Mouse (Mus musculus) lung, embryonic 14.5 days (tissue): Measurements from ENCODE around the gene Bcl2l12. TPM values are rescaled to one million over a fixed set of nuclear protein-coding genes. Genes with fewer than 3 reads are reported as not detected.

Source experiments
- ATAC-seq: fragments of 200-750 bp; cut with Nextera tagmentation; 2 replicates; pipeline ENCODE4 v1.8.0; 2017; ENCODE audit warnings: mild to moderate bottlenecking, moderate TSS enrichment, moderate library complexity; ENCODE audit not compliant: insufficient read depth
- DNase-seq: peaks from one replicate; pipeline ENCODE4 v3.0.0-alpha.2; 2015
- H3K27ac ChIP-seq: fragments of 300-500 bp; sonication (generic); 2 replicates; pipeline ENCODE4 v1.5.1; 2014; ENCODE audit warnings: low read depth, mild to moderate bottlenecking, moderate library complexity
- H3K27me3 ChIP-seq: fragments of 300-500 bp; sonication (generic); 2 replicates; pipeline ENCODE4 v1.6.1; 2014; ENCODE audit warnings: low read length, control low read depth; ENCODE audit not compliant: insufficient read depth
- H3K36me3 ChIP-seq: fragments of 300-500 bp; sonication (generic); 2 replicates; pipeline ENCODE4 v1.6.1; 2014; ENCODE audit warnings: control low read depth; ENCODE audit not compliant: insufficient read depth
- H3K4me1 ChIP-seq: fragments of 300-500 bp; sonication (generic); 2 replicates; pipeline ENCODE4 v1.6.1; 2014; ENCODE audit warnings: antibody characterized with exemption, control low read depth; ENCODE audit not compliant: insufficient read depth
- H3K4me2 ChIP-seq: fragments of 300-500 bp; sonication (generic); 2 replicates; pipeline ENCODE4 v1.6.1; 2014; ENCODE audit warnings: mild to moderate bottlenecking
- H3K4me3 ChIP-seq: fragments of 300-500 bp; sonication (generic); 2 replicates; pipeline ENCODE4 v1.5.1; 2014; ENCODE audit warnings: low read depth, low read length
- H3K9ac ChIP-seq: fragments of 300-500 bp; sonication (generic); 2 replicates; pipeline ENCODE4 v1.6.1; 2014
- H3K9me3 ChIP-seq: fragments of 300-500 bp; sonication (generic); 2 replicates; pipeline ENCODE4 v1.6.1; 2016; ENCODE audit warnings: low read depth, low read length, control low read depth
- CTCF ChIP-seq: IDR thresholded peaks from 2 replicates; pipeline ENCODE4 v1.5.1; 2016; ENCODE audit warnings: antibody characterized with exemption, low read depth
- WGBS: fragments of 180-500 bp; shearing (Covaris S2); extraction: QIAGEN DNeasy Blood & Tissue Kit; methylation state at CpG from one replicate; pipeline ENCODE4 v1.1.7; 2014; 5-methylcytosine and 5-hydroxymethylcytosine counted together
- microRNA-seq: library from miRNA; unstranded; fragments of <30 nt; microRNA quantifications from one replicate; pipeline ENCODE4, GENCODE M21; 2016; ENCODE audit warnings: borderline number of aligned reads
- polyA plus RNA-seq: library from polyadenylated mRNA; unstranded; fragments of >200 nt; fragmentation: Nextera tagmentation; extraction: Ambion mirVana; gene quantifications from 2 replicates; pipeline ENCODE4 v1.2.1, GENCODE M21; 2014

The Bcl2l12 gene
- polyA plus RNA-seq, 1 experiment from 2014 or later = 76.9 TPM

- peak; percentile 97 for DNase-seq
- Histone ChIP-seq H3K27me3 (peaks cover 19% of the 10 kb centered on the region), H3K9me3 (no peaks in the 10 kb centered on the region), H3K9ac (peak overlapping the region; percentile 62), H3K4me1 (peaks cover 12% of the 10 kb centered on the region; the same call in 1 of the 2 replicates), H3K4me3 (peak overlapping the region; percentile 50), H3K36me3 (no peaks in the 10 kb centered on the region), H3K27ac (peak overlapping the region; percentile 74), H3K4me2 (peak overlapping the region; percentile 97)
- no peak for TF ChIP-seq CTCF
- ATAC-seq = peak; percentile 93
- WGBS = 7% methylated on average over 24 of the region's 24 CpGs
Measured at GRCm38 (mm10) chr7:44952611-44953306, 45.8 kb downstream of the Bcl2l12 start.

GRCm38 (mm10) chr7:44951960-44952359, 46.6 kb downstream of the Bcl2l12 start:
- ATAC-seq (peak; percentile 86), DNase-seq (peak; percentile 87)
- peak overlapping the region; percentile 62 for H3K9ac ChIP-seq
- H3K27me3 ChIP-seq = peaks cover 19% of the 10 kb centered on the region
- H3K27ac ChIP-seq = peak overlapping the region; percentile 74
- H3K36me3 ChIP-seq = no peaks in the 10 kb centered on the region
- TF ChIP-seq CTCF = no peak
- peak overlapping the region; percentile 97 for H3K4me2 ChIP-seq
- peaks cover 12% of the 10 kb centered on the region; the same call in 1 of the 2 replicates for H3K4me1 ChIP-seq
- no peaks in the 10 kb centered on the region for H3K9me3 ChIP-seq
- H3K4me3 ChIP-seq = peak overlapping the region; percentile 50
- 0% methylated on average over 10 of the region's 10 CpGs for WGBS

GRCm38 (mm10) chr7:44949922-44950321, 48.6 kb downstream of the Bcl2l12 start:
- WGBS = 64% methylated on average over 6 of the region's 6 CpGs
- Histone ChIP-seq H3K9me3 (no peaks in the 10 kb centered on the region), H3K9ac (no peak overlapping the region), H3K36me3 (no peaks in the 10 kb centered on the region), H3K27me3 (peaks cover 19% of the 10 kb centered on the region), H3K27ac (no peak overlapping the region), H3K4me2 (no peak overlapping the region), H3K4me3 (no peak overlapping the region), H3K4me1 (peaks cover 12% of the 10 kb centered on the region; the same call in 1 of the 2 replicates)
- TF ChIP-seq CTCF = no peak
- ATAC-seq (no peak), DNase-seq (no peak)

GRCm38 (mm10) chr7:44942904-44943303, 55.6 kb downstream of the Bcl2l12 start, which contains the start of gene Tsks:
TSS of gene Tsks (plus strand) at chr7:44943204.
- 73% methylated on average over 7 of the region's 7 CpGs for WGBS
- H3K27me3 ChIP-seq = no peaks in the 10 kb centered on the region
- H3K9ac ChIP-seq = no peak within 1 kb of the TSS
- no peak within 1 kb of the TSS for H3K27ac ChIP-seq
- no peaks in the 10 kb centered on the region for H3K36me3 ChIP-seq
- H3K4me2 ChIP-seq = no peak within 1 kb of the TSS
- no peaks in the 10 kb centered on the region for H3K9me3 ChIP-seq
- TF ChIP-seq CTCF = no peak
- ATAC-seq (no peak), DNase-seq (no peak)
- no peak within 1 kb of the TSS for H3K4me3 ChIP-seq
- no peaks in the 10 kb centered on the region for H3K4me1 ChIP-seq

Small RNAs within 50 kb of the gene (microRNA-seq; reads per million reads assigned to microRNA genes)
- gene Mir7054 = not detected

Other genes starting within 250 kb of the Bcl2l12 start
- 0.92 and 2.3 TPM in 2 replicates for gene Zfp473, start 247.7 kb downstream of the Bcl2l12 start, polyA plus RNA-seq
- 65.8 and 68.9 TPM in 2 replicates for gene Nup62, start 182.6 kb downstream of the Bcl2l12 start, polyA plus RNA-seq
- 0.93 and 1.5 TPM in 2 replicates for gene Il4i1, start 182.3 kb downstream of the Bcl2l12 start, polyA plus RNA-seq
- gene Atf5, start 182.1 kb downstream of the Bcl2l12 start, polyA plus RNA-seq = 3.1 TPM in 2 replicates
- 61.9 and 76.9 TPM in 2 replicates for gene Akt1s1, start 149.7 kb downstream of the Bcl2l12 start, polyA plus RNA-seq
- 60.1 and 73.7 TPM in 2 replicates for gene Tbc1d17, start 149.6 kb downstream of the Bcl2l12 start, polyA plus RNA-seq
- 30.3 and 30.7 TPM in 2 replicates for gene Pnkp, start 141.6 kb downstream of the Bcl2l12 start, polyA plus RNA-seq
- 386 and 443 TPM in 2 replicates for gene Ptov1, start 128.9 kb downstream of the Bcl2l12 start, polyA plus RNA-seq
- gene Med25, start 106.0 kb downstream of the Bcl2l12 start, polyA plus RNA-seq = 77.9 and 79.5 TPM in 2 replicates
- 17.7 and 19.1 TPM in 2 replicates for gene Fuz, start 102.6 kb downstream of the Bcl2l12 start, polyA plus RNA-seq
- 73.6 and 83.2 TPM in 2 replicates for gene Ap2a1, start 69.2 kb downstream of the Bcl2l12 start, polyA plus RNA-seq
- gene Tsks, start 55.5 kb downstream of the Bcl2l12 start, polyA plus RNA-seq = 0.11 and 0.14 TPM in 2 replicates
- 14.9 and 15.5 TPM in 2 replicates for gene Cpt1c, start 23.9 kb downstream of the Bcl2l12 start, polyA plus RNA-seq
- 228 and 238 TPM in 2 replicates for gene Prmt1, start 12.1 kb downstream of the Bcl2l12 start, polyA plus RNA-seq
- gene Irf3, start 1.1 kb downstream of the Bcl2l12 start, polyA plus RNA-seq = 78.7 and 83.0 TPM in 2 replicates
- gene Scaf1, start 17.7 kb upstream of the Bcl2l12 start, polyA plus RNA-seq = 45.9 and 53.6 TPM in 2 replicates
- 46.2 and 46.5 TPM in 2 replicates for gene Rras, start 19.2 kb upstream of the Bcl2l12 start, polyA plus RNA-seq
- 14.2 and 16.2 TPM in 2 replicates for gene Prr12, start 54.2 kb upstream of the Bcl2l12 start, polyA plus RNA-seq
- 68.6 and 71.9 TPM in 2 replicates for gene Nosip, start 63.7 kb upstream of the Bcl2l12 start, polyA plus RNA-seq
- 18.1 and 19.2 TPM in 2 replicates for gene Prrg2, start 64.0 kb upstream of the Bcl2l12 start, polyA plus RNA-seq
- gene Rcn3, start 93.5 kb upstream of the Bcl2l12 start, polyA plus RNA-seq = 344 and 360 TPM in 2 replicates
- 56.4 and 57.0 TPM in 2 replicates for gene Fcgrt, start 105.1 kb upstream of the Bcl2l12 start, polyA plus RNA-seq
- 1,873 and 1,878 TPM in 2 replicates for gene Rps11, start 125.7 kb upstream of the Bcl2l12 start, polyA plus RNA-seq
- gene Rpl13a, start 130.0 kb upstream of the Bcl2l12 start, polyA plus RNA-seq = 1,527 and 1,587 TPM in 2 replicates
- 1.2 and 1.4 TPM in 2 replicates for gene Gm45713, start 137.5 kb upstream of the Bcl2l12 start, polyA plus RNA-seq
- 0.72 and 1.1 TPM in 2 replicates for gene Flt3l, start 137.7 kb upstream of the Bcl2l12 start, polyA plus RNA-seq
- gene Pih1d1, start 155.6 kb upstream of the Bcl2l12 start, polyA plus RNA-seq = 110 and 112 TPM in 2 replicates
- gene Aldh16a1, start 155.9 kb upstream of the Bcl2l12 start, polyA plus RNA-seq = 52.1 and 52.9 TPM in 2 replicates
- 0.09 and 0.97 TPM in 2 replicates for gene Slc17a7, start 165.2 kb upstream of the Bcl2l12 start, polyA plus RNA-seq
- not detected in 2 replicates for gene Gfy, start 180.9 kb upstream of the Bcl2l12 start, polyA plus RNA-seq
- gene Pth2, start 182.3 kb upstream of the Bcl2l12 start, polyA plus RNA-seq = not detected in 2 replicates
- 0.19 and 0.38 TPM in 2 replicates for gene Ccdc155, start 206.2 kb upstream of the Bcl2l12 start, polyA plus RNA-seq
- 0.45 TPM in 1 of 2 replicates, not detected in the other for gene Dkkl1, start 213.4 kb upstream of the Bcl2l12 start, polyA plus RNA-seq
- gene Tead2, start 217.0 kb upstream of the Bcl2l12 start, polyA plus RNA-seq = 204 and 222 TPM in 2 replicates
- 2.1 and 2.9 TPM in 2 replicates for gene Cd37, start 240.4 kb upstream of the Bcl2l12 start, polyA plus RNA-seq
- gene Slc6a16, start 242.4 kb upstream of the Bcl2l12 start, polyA plus RNA-seq = not detected in 2 replicates